Mouse (Mus musculus) ES-E14 (cell line): ENCODE data around the gene Gm13275.
"Not testable (repeated sequence)": the region's sequence is repeated elsewhere in the genome, so short reads cannot be mapped to it uniquely, and the experiment has no call there.

Experiments used
- CHD2 ChIP-seq: IDR thresholded peaks from 2 replicates; pipeline ENCODE4 v1.6.1; 2014; ENCODE audit warnings: mild to moderate bottlenecking, low read depth, low read length, inconsistent platforms
- HCFC1 ChIP-seq: IDR thresholded peaks from 2 replicates; pipeline ENCODE4 v1.6.1; 2012; ENCODE audit warnings: low read length, inconsistent platforms, borderline replicate concordance; ENCODE audit not compliant: insufficient read depth
- ZC3H11A ChIP-seq: IDR thresholded peaks from 2 replicates; pipeline ENCODE4 v1.6.1; 2012; ENCODE audit warnings: low read depth, mild to moderate bottlenecking, inconsistent platforms, low read length, borderline replicate concordance

DNA sequence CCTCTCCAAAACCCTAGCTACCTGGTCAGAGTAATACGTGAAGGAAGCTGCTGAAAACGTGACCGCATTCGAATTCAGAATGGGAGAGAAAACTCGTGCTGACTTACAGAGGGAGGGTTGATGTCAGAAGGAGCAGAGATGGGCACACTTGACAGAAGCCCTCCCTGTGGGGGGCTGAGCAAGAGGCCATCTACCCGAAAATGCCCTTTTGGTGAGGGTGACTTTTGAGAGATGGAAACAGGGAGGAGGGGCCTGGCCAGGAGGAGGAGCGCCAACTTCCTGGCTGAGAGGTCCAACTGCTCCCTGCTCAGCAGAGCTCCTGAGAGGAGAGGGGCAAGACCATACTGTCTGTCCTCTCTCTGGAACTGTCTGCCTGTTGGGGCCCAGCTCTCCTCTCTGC, 12.5 kb upstream of the Gm13275 start, which contains the start of gene Ifnz:
- not testable (repeated sequence) for TF ChIP-seq ZC3H11A, CHD2, HCFC1
